Mouse (Mus musculus): ENCODE measurements at regions not wholly inside any gene's neighbourhood (a gene's known extent, or its start where the extent isn't known, plus 50 kb on each side); places are given as distances from the start of the nearest gene placed in this dataset.

GRCm38 (mm10) chr5:129393150-129393549 lies 107.9 kb upstream of the Sfswap start:
- H3K9me3 ChIP-seq (ENCODE audit: control insufficient read depth, low read length): no peaks in the 10 kb centered on the region
- no peaks in the 10 kb centered on the region for H3K27me3 ChIP-seq (ENCODE audit: control insufficient read depth, insufficient read depth, low read length)
- H3K36me3 ChIP-seq (ENCODE audit: control insufficient read depth, insufficient read depth, low read length): no peaks in the 10 kb centered on the region
- DNase-seq (ENCODE audit: low spot score): no peak
- H3K4me1 ChIP-seq (replicated peaks; ENCODE audit: control insufficient read depth, insufficient read depth, low read length): no peaks in the 10 kb centered on the region
- no peak overlapping the region for H3K27ac ChIP-seq (ENCODE audit: low read depth, low read length)
- H3K9ac ChIP-seq (ENCODE audit: low read depth, low read length): no peak overlapping the region
- H3K4me2 ChIP-seq (replicated peaks; ENCODE audit: low read depth, low read length): no peak overlapping the region
- no peak overlapping the region for H3K4me3 ChIP-seq (ENCODE audit: low read depth, low read length)
- ATAC-seq (ENCODE audit: low FRiP score): no peak
- 95% methylated on average over 2 of the region's 2 CpGs for WGBS

GRCm38 (mm10) chr5:129393606-129394255 lies 107.3 kb upstream of the Sfswap start:
- ATAC-seq (ENCODE audit: low FRiP score) (no peak), DNase-seq (ENCODE audit: low spot score) (no peak)
- Histone ChIP-seq H3K27me3 (ENCODE audit: control insufficient read depth, insufficient read depth, low read length) (no peaks in the 10 kb centered on the region), H3K4me3 (ENCODE audit: low read depth, low read length) (no peak overlapping the region), H3K4me2 (replicated peaks; ENCODE audit: low read depth, low read length) (no peak overlapping the region), H3K9ac (ENCODE audit: low read depth, low read length) (no peak overlapping the region), H3K27ac (ENCODE audit: low read depth, low read length) (no peak overlapping the region), H3K9me3 (ENCODE audit: control insufficient read depth, low read length) (no peaks in the 10 kb centered on the region), H3K4me1 (replicated peaks; ENCODE audit: control insufficient read depth, insufficient read depth, low read length) (no peaks in the 10 kb centered on the region), H3K36me3 (ENCODE audit: control insufficient read depth, insufficient read depth, low read length) (no peaks in the 10 kb centered on the region)
- WGBS: 84% methylated on average over 9 of the region's 9 CpGs

- WGBS: 82% methylated on average over 3 of the region's 4 CpGs
These were observed 106.6 kb upstream of the Sfswap start for GRCm38 (mm10) chr5:129394416-129394815.

GRCm38 (mm10) chr5:129397311-129397710 lies 103.7 kb upstream of the Sfswap start:
- Histone ChIP-seq H3K9ac (ENCODE audit: low read depth, low read length) (no peak overlapping the region), H3K36me3 (ENCODE audit: control insufficient read depth, insufficient read depth, low read length) (no peaks in the 10 kb centered on the region), H3K9me3 (ENCODE audit: control insufficient read depth, low read length) (no peaks in the 10 kb centered on the region), H3K27me3 (ENCODE audit: control insufficient read depth, insufficient read depth, low read length) (no peaks in the 10 kb centered on the region), H3K27ac (ENCODE audit: low read depth, low read length) (no peak overlapping the region), H3K4me2 (replicated peaks; ENCODE audit: low read depth, low read length) (no peak overlapping the region), H3K4me1 (replicated peaks; ENCODE audit: control insufficient read depth, insufficient read depth, low read length) (no peaks in the 10 kb centered on the region), H3K4me3 (ENCODE audit: low read depth, low read length) (no peak overlapping the region)
- no peak for ATAC-seq (ENCODE audit: low FRiP score)
- 83% methylated on average over 1 of the region's 1 CpGs for WGBS
- DNase-seq (ENCODE audit: low spot score): no peak

More at GRCm38 (mm10) chr5:129394416-129394815, 106.6 kb upstream of the Sfswap start:
- no peak overlapping the region for H3K9ac ChIP-seq (ENCODE audit: low read depth, low read length)
- ATAC-seq (ENCODE audit: low FRiP score) (no peak), DNase-seq (ENCODE audit: low spot score) (no peak)
- no peaks in the 10 kb centered on the region for H3K27me3 ChIP-seq (ENCODE audit: control insufficient read depth, insufficient read depth, low read length)
- H3K4me2 ChIP-seq (replicated peaks; ENCODE audit: low read depth, low read length): no peak overlapping the region
- no peak overlapping the region for H3K4me3 ChIP-seq (ENCODE audit: low read depth, low read length)
- H3K4me1 ChIP-seq (replicated peaks; ENCODE audit: control insufficient read depth, insufficient read depth, low read length): no peaks in the 10 kb centered on the region
- no peaks in the 10 kb centered on the region for H3K36me3 ChIP-seq (ENCODE audit: control insufficient read depth, insufficient read depth, low read length)
- H3K9me3 ChIP-seq (ENCODE audit: control insufficient read depth, low read length): no peaks in the 10 kb centered on the region
- H3K27ac ChIP-seq (ENCODE audit: low read depth, low read length): no peak overlapping the region

GRCm38 (mm10) chr5:129406259-129406658 lies 94.8 kb upstream of the Sfswap start:
- 82% methylated on average over 4 of the region's 4 CpGs for WGBS
- DNase-seq (ENCODE audit: low spot score): no peak
- Histone ChIP-seq H3K36me3 (ENCODE audit: control insufficient read depth, insufficient read depth, low read length) (no peaks in the 10 kb centered on the region), H3K9me3 (ENCODE audit: control insufficient read depth, low read length) (no peaks in the 10 kb centered on the region), H3K4me2 (replicated peaks; ENCODE audit: low read depth, low read length) (no peak overlapping the region), H3K4me1 (replicated peaks; ENCODE audit: control insufficient read depth, insufficient read depth, low read length) (no peaks in the 10 kb centered on the region), H3K9ac (ENCODE audit: low read depth, low read length) (no peak overlapping the region), H3K27me3 (ENCODE audit: control insufficient read depth, insufficient read depth, low read length) (no peaks in the 10 kb centered on the region), H3K27ac (ENCODE audit: low read depth, low read length) (no peak overlapping the region), H3K4me3 (ENCODE audit: low read depth, low read length) (no peak overlapping the region)
- ATAC-seq (ENCODE audit: low FRiP score): no peak

GRCm38 (mm10) chr5:129409440-129410004 lies 91.5 kb upstream of the Sfswap start:
- DNase-seq (ENCODE audit: low spot score): no peak

GRCm38 (mm10) chr5:129412161-129412560 lies 88.9 kb upstream of the Sfswap start:
- no peaks in the 10 kb centered on the region for H3K9me3 ChIP-seq (ENCODE audit: control insufficient read depth, low read length)
- WGBS: 93% methylated on average over 6 of the region's 6 CpGs
- no peaks in the 10 kb centered on the region for H3K36me3 ChIP-seq (ENCODE audit: control insufficient read depth, insufficient read depth, low read length)
- H3K27ac ChIP-seq (ENCODE audit: low read depth, low read length): no peak overlapping the region
- no peaks in the 10 kb centered on the region for H3K27me3 ChIP-seq (ENCODE audit: control insufficient read depth, insufficient read depth, low read length)
- H3K4me2 ChIP-seq (replicated peaks; ENCODE audit: low read depth, low read length): no peak overlapping the region
- no peak for ATAC-seq (ENCODE audit: low FRiP score)
- H3K4me3 ChIP-seq (ENCODE audit: low read depth, low read length): no peak overlapping the region
- H3K4me1 ChIP-seq (replicated peaks; ENCODE audit: control insufficient read depth, insufficient read depth, low read length): no peaks in the 10 kb centered on the region
- DNase-seq (ENCODE audit: low spot score): no peak
- H3K9ac ChIP-seq (ENCODE audit: low read depth, low read length): no peak overlapping the region

More at GRCm38 (mm10) chr5:129409440-129410004, 91.5 kb upstream of the Sfswap start:
- Histone ChIP-seq H3K27me3 (ENCODE audit: control insufficient read depth, insufficient read depth, low read length) (no peaks in the 10 kb centered on the region), H3K4me3 (ENCODE audit: low read depth, low read length) (no peak overlapping the region), H3K4me1 (replicated peaks; ENCODE audit: control insufficient read depth, insufficient read depth, low read length) (no peaks in the 10 kb centered on the region), H3K36me3 (ENCODE audit: control insufficient read depth, insufficient read depth, low read length) (no peaks in the 10 kb centered on the region), H3K9me3 (ENCODE audit: control insufficient read depth, low read length) (no peaks in the 10 kb centered on the region), H3K9ac (ENCODE audit: low read depth, low read length) (no peak overlapping the region), H3K27ac (ENCODE audit: low read depth, low read length) (no peak overlapping the region), H3K4me2 (replicated peaks; ENCODE audit: low read depth, low read length) (no peak overlapping the region)
- WGBS: 73% methylated on average over 14 of the region's 14 CpGs
- no peak for ATAC-seq (ENCODE audit: low FRiP score)

GRCm38 (mm10) chr5:129414960-129415706 lies 85.9 kb upstream of the Sfswap start:
- no peaks in the 10 kb centered on the region for H3K4me1 ChIP-seq (replicated peaks; ENCODE audit: control insufficient read depth, insufficient read depth, low read length)
- H3K4me3 ChIP-seq (ENCODE audit: low read depth, low read length): no peak overlapping the region
- H3K36me3 ChIP-seq (ENCODE audit: control insufficient read depth, insufficient read depth, low read length): no peaks in the 10 kb centered on the region
- no peak overlapping the region for H3K27ac ChIP-seq (ENCODE audit: low read depth, low read length)
- H3K9me3 ChIP-seq (ENCODE audit: control insufficient read depth, low read length): no peaks in the 10 kb centered on the region
- H3K27me3 ChIP-seq (ENCODE audit: control insufficient read depth, insufficient read depth, low read length): no peaks in the 10 kb centered on the region
- ATAC-seq (ENCODE audit: low FRiP score) (no peak), DNase-seq (ENCODE audit: low spot score) (peak; percentile 27)
- 44% methylated on average over 12 of the region's 12 CpGs for WGBS
- H3K4me2 ChIP-seq (replicated peaks; ENCODE audit: low read depth, low read length): no peak overlapping the region
- 0 out of 2 replicates have a peak overlapping the region, but pooled peaks have one; percentile 11 for H3K9ac ChIP-seq (ENCODE audit: low read depth, low read length)

All from hindbrain, embryonic 11.5 days (tissue).